Mouse (Mus musculus) ES-Bruce4 (cell line): Measurements from ENCODE around the gene Ikzf1.

Experiments
- CTCF ChIP-seq: IDR thresholded peaks from one replicate; pipeline ENCODE4 v1.8.1; 2011; ENCODE audit warnings: low read depth, low read length
- POLR2A ChIP-seq: IDR thresholded peaks from one replicate; pipeline ENCODE4 v1.8.1; 2011; ENCODE audit warnings: low read length; ENCODE audit not compliant: insufficient read depth

DNA sequence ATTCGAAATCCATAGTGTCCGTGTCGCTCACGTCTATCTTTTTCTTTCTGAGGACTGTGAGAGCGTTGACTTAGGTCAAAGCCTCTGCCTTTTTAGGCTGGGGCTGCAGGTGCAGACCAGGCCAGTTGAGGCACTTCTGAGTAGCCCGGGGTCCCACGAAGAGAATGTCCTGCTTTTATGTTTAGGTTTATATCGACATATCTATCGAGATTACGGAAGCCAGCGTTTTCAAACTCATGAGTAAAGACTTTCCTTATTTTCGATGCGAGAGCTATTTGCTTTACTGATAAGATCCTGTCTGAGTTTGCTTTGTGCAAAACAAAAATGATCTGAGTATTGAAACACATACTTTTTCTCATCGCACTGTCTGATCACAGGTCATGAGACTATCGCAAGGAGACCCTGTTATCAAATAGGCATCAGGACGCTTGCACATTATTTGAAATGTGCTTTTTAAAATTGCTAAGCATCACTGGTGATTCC lies 1.8 kb downstream of the Ikzf1 start:
- TF ChIP-seq POLR2A (no peak), CTCF (no peak)
